Mouse (Mus musculus) embryonic fibroblast, embryonic 13.5 days (primary cell): ENCODE results near the gene Ndufa5.

Experiments used
- CTCF ChIP-seq: IDR thresholded peaks from 2 replicates; pipeline ENCODE4 v1.5.1; 2011; ENCODE audit warnings: mild to moderate bottlenecking, control low read depth, low read length, moderate library complexity, borderline replicate concordance; ENCODE audit not compliant: insufficient read depth
- POLR2A ChIP-seq: IDR thresholded peaks from 2 replicates; pipeline ENCODE4 v1.6.1; 2011; ENCODE audit warnings: low read depth, mild to moderate bottlenecking, control low read depth, low read length, moderate library complexity

DNA sequence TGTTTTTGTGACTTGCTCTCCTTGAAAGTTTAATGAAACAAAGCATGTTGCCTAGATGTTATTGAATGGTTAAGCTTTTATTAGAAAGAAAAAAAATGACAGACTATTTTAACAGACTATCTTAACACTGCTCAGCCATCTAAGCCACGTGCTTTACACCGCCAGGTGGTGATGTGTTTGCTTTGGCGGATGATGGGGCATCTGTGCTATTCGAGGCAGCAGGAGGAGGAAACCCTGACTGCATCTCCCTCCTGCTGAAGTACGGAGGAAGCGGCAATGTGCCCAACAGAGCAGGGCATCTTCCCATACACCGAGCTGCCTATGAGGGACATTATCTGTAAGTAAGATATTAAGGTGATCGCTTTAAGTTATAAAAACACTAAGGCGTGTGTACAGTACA lies 36.3 kb upstream of the Ndufa5 start:
- no peak for TF ChIP-seq CTCF
- TF ChIP-seq POLR2A, result no peak
